Mouse (Mus musculus): ENCODE data around the gene Cacna2d3.

GRCm38 (mm10) chr14:28948019-28948850 lies 773.4 kb downstream of the Cacna2d3 start:
- no peak for TF ChIP-seq CTCF (IDR thresholded peaks at IDR 0.05; ENCODE audit: insufficient read depth, low read depth, low read length)
- no peak for TF ChIP-seq POLR2A (IDR thresholded peaks at IDR 0.05; ENCODE audit: insufficient read depth, low read depth, low read length)

All from olfactory bulb, adult 2 months (tissue).